Mouse (Mus musculus): ENCODE measurements at regions not wholly inside any gene's neighbourhood (a gene's known extent, or its start where the extent isn't known, plus 50 kb on each side); places are given as distances from the start of the nearest gene placed in this dataset.

DNA sequence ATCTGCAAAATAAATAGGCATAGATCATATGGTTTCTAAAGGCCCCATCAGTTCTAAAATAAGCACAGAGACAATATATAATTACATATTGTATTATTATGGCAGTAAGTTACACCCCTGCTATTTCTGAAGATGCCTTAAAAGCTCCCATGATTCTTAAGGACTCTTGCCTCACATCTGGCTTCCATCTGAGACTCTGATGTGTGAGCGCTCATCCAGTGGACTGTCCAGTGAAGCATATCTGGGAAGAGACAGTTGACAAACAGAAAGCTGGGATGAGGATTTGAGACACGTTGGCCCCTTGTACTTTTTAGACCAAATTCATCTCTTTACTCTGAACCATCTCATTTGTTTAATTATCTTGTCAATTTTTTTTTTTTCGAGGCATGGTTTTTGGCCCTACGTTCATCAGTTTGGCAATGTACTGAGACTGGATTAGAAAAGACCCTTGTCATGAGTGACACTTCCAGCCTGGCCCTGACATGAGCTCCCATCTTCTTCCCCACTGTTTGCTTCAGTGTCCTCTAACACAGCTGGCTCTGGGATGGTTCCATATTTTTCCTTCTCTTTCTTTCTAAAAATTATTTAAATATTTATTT is 63.4 kb upstream of the Eed start:
- Histone ChIP-seq H3K36me3 (ENCODE audit: control insufficient read depth, insufficient read depth, low read length) (peaks cover 2% of the 10 kb centered on the region; the same call in 1 of the 2 replicates), H3K79me2 (replicated peaks; ENCODE audit: control insufficient read depth, insufficient read depth, low read length) (no peaks in the 10 kb centered on the region), H3K27ac (no peak overlapping the region), H3K27me3 (ENCODE audit: control insufficient read depth, insufficient read depth, low read length) (no peaks in the 10 kb centered on the region), H3K4me1 (ENCODE audit: control insufficient read depth, insufficient read depth, low read length) (peaks cover 10% of the 10 kb centered on the region), H3K9ac (ENCODE audit: low read depth, low read length) (no peak overlapping the region), H3K4me3 (no peak overlapping the region)
- no peak for TF ChIP-seq EP300 (IDR thresholded peaks at IDR 0.05; ENCODE audit: insufficient read depth, low read depth, low read length)
- TF ChIP-seq CTCF (IDR thresholded peaks at IDR 0.05) = no peak
- TF ChIP-seq POLR2A (IDR thresholded peaks at IDR 0.05; ENCODE audit: insufficient read depth, low read depth, low read length) = no peak
- intact Hi-C loops (cut with DNase I) = no loop called here
- no peak for DNase-seq
- 90% methylated on average over 4 of the region's 4 CpGs for WGBS

- H3K4me3 ChIP-seq = no peak overlapping the region
- no peaks in the 10 kb centered on the region for H3K79me2 ChIP-seq (replicated peaks; ENCODE audit: control insufficient read depth, insufficient read depth, low read length)
- 71% methylated on average over 4 of the region's 4 CpGs for WGBS
- H3K27me3 ChIP-seq (ENCODE audit: control insufficient read depth, insufficient read depth, low read length) = no peaks in the 10 kb centered on the region
- no peak for DNase-seq
- H3K9ac ChIP-seq (ENCODE audit: low read depth, low read length) = no peak overlapping the region
- no peak for TF ChIP-seq EP300 (IDR thresholded peaks at IDR 0.05; ENCODE audit: insufficient read depth, low read depth, low read length)
- no peak overlapping the region for H3K27ac ChIP-seq
- intact Hi-C loops (cut with DNase I) = no loop called here
- peaks cover 2% of the 10 kb centered on the region; the same call in 1 of the 2 replicates for H3K36me3 ChIP-seq (ENCODE audit: control insufficient read depth, insufficient read depth, low read length)
- peaks cover 10% of the 10 kb centered on the region for H3K4me1 ChIP-seq (ENCODE audit: control insufficient read depth, insufficient read depth, low read length)
Observed at GRCm38 (mm10) chr7:90045208-90045800, 64.5 kb upstream of the Eed start.

DNA sequence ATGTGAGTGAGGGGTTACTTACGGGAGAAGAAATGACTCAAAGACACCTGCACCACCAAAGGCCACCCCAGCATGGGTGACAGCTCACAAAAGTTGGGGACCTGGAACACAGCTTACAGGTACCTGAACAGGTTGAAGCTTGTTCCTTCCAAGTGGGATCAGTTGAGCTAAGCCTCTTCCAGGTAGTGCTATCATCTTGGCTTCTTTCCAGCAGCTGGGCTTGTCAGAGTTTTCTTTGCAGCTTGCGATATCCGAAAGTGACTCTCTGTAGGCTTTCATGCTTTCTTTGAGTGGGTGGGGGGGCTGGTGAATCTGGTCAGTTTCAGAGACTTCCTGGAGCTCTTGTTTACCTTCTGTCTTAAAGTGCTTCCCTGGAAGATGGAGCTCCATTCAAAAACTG is 65.4 kb upstream of the Eed start:
- intact Hi-C loops (cut with DNase I) = no loop called here
- Histone ChIP-seq H3K4me1 (ENCODE audit: control insufficient read depth, insufficient read depth, low read length) (peaks cover 2% of the 10 kb centered on the region; the same call in 1 of the 2 replicates), H3K79me2 (replicated peaks; ENCODE audit: control insufficient read depth, insufficient read depth, low read length) (no peaks in the 10 kb centered on the region), H3K36me3 (ENCODE audit: control insufficient read depth, insufficient read depth, low read length) (peaks cover 2% of the 10 kb centered on the region; the same call in 1 of the 2 replicates), H3K9ac (ENCODE audit: low read depth, low read length) (no peak overlapping the region), H3K27me3 (ENCODE audit: control insufficient read depth, insufficient read depth, low read length) (no peaks in the 10 kb centered on the region), H3K4me3 (no peak overlapping the region), H3K27ac (no peak overlapping the region)
- no peak for TF ChIP-seq POLR2A (IDR thresholded peaks at IDR 0.05; ENCODE audit: insufficient read depth, low read depth, low read length)
- no peak for TF ChIP-seq CTCF (IDR thresholded peaks at IDR 0.05)
- TF ChIP-seq EP300 (IDR thresholded peaks at IDR 0.05; ENCODE audit: insufficient read depth, low read depth, low read length) = no peak
- DNase-seq = no peak
- WGBS = 80% methylated on average over 3 of the region's 3 CpGs

DNA sequence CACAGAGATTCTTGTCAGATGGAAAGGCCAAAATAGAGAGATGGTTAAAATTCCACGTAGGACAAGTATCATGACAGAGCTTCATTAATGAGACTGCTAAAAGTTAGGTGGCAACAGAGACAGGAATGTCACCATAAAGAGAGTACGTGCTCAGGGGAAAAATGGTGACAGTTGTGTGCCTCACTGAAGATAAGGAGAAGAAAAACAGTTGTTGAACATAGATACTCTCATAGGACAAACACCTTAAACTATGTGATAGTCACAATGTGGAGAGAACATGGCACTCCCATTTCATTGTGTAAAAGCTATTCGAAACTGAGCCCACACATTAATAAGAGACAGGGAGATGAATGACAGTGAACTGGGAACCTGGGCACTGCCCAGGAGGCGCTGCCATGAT is 66.1 kb upstream of the Eed start:
- H3K9ac ChIP-seq (ENCODE audit: low read depth, low read length) = no peak overlapping the region

DNA sequence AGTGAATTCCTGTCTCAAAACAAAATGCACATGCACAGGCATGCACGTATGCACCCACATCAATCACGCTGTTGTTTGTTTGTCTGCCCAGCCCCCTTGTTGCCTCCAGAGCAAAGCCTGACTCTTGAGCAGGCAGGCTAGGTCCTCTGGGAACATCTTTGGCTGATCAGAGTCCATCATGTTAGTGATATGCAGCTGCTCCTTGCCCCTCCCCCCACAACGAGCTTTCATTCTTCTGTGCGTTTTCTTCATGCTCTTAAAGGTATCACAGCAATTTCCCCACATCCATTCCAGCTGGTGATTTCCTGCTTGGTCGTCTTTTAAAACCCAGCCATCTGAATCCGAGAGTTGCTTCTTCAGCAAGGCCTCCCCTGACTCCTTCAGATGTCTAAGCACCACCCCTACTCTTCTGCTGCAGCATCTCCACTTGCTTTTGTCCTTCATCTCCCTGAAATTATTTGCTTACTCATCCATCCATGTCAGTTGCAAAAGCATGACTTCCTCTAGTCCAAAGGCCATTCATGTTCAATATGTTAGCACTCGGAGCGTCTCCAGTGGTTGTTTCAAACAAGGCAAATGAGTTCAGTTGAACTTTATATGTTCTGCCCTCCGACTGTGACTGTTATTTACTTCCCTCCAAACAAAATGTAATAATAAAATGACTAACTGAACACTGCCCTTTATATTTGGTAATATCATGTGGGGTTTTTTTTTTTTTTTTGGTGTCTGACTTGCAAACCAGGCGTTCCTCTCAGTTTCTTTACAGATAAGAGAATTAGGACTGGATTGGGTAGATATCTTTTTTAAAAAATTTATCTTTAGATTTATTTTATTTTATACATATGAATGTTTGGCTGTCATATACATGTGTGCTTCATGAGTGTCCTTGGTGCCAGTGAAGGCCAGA is 67.9 kb upstream of the Eed start:
- 72% methylated on average over 10 of the region's 10 CpGs for WGBS

More for the DNA sequence above, 66.1 kb upstream of the Eed start:
- intact Hi-C loops (cut with DNase I) = no loop called here
- TF ChIP-seq CTCF (IDR thresholded peaks at IDR 0.05) (no peak), POLR2A (IDR thresholded peaks at IDR 0.05; ENCODE audit: insufficient read depth, low read depth, low read length) (no peak), EP300 (IDR thresholded peaks at IDR 0.05; ENCODE audit: insufficient read depth, low read depth, low read length) (no peak)
- no peaks in the 10 kb centered on the region for H3K36me3 ChIP-seq (ENCODE audit: control insufficient read depth, insufficient read depth, low read length)
- 89% methylated on average over 4 of the region's 4 CpGs for WGBS
- no peaks in the 10 kb centered on the region for H3K79me2 ChIP-seq (replicated peaks; ENCODE audit: control insufficient read depth, insufficient read depth, low read length)
- no peak for DNase-seq
- H3K27ac ChIP-seq = no peak overlapping the region
- H3K4me1 ChIP-seq (ENCODE audit: control insufficient read depth, insufficient read depth, low read length) = peaks cover under 1% of the 10 kb centered on the region; the same call in 1 of the 2 replicates
- no peak overlapping the region for H3K4me3 ChIP-seq
- no peaks in the 10 kb centered on the region for H3K27me3 ChIP-seq (ENCODE audit: control insufficient read depth, insufficient read depth, low read length)

More for the DNA sequence above, 67.9 kb upstream of the Eed start:
- H3K79me2 ChIP-seq (replicated peaks; ENCODE audit: control insufficient read depth, insufficient read depth, low read length) = no peaks in the 10 kb centered on the region
- H3K27ac ChIP-seq = no peak overlapping the region
- DNase-seq = no peak
- H3K36me3 ChIP-seq (ENCODE audit: control insufficient read depth, insufficient read depth, low read length) = no peaks in the 10 kb centered on the region
- no peak overlapping the region for H3K4me3 ChIP-seq
- no peaks in the 10 kb centered on the region; the same call in 1 of the 2 replicates for H3K4me1 ChIP-seq (ENCODE audit: control insufficient read depth, insufficient read depth, low read length)
- no peaks in the 10 kb centered on the region for H3K27me3 ChIP-seq (ENCODE audit: control insufficient read depth, insufficient read depth, low read length)
- intact Hi-C loops (cut with DNase I) = no loop called here
- no peak for TF ChIP-seq EP300 (IDR thresholded peaks at IDR 0.05; ENCODE audit: insufficient read depth, low read depth, low read length)
- no peak for TF ChIP-seq CTCF (IDR thresholded peaks at IDR 0.05)
- no peak for TF ChIP-seq POLR2A (IDR thresholded peaks at IDR 0.05; ENCODE audit: insufficient read depth, low read depth, low read length)
- H3K9ac ChIP-seq (ENCODE audit: low read depth, low read length) = no peak overlapping the region
